In genomic region chr6:28987386-28987785, GRCm38 (mm10) we compare ENCODE assay signal across 24 mouse cellular contexts.
DNase-seq lines count a peak whose midpoint lies in the region; ATAC-seq lines count a peak whose summit lies in the region.
"Had no signal": no experiment of that assay in that cellular context is flagged by ENCODE, and none has a peak within 500 bp of the region (broad histone marks: within the 10 kb centered on the region; RNA-seq: fewer than 3 reads in every experiment).

No protein-coding gene starts in this region.

- H3K4me3 ChIP-seq in heart, embryonic 10.5 days, result no peak overlapping the region
- no peak overlapping the region for H3K4me3 ChIP-seq in heart, embryonic 12.5 days
- H3K4me3 ChIP-seq in midbrain, embryonic 13.5 days (replicated peaks), result no peak overlapping the region
- no peak overlapping the region for H3K4me3 ChIP-seq in midbrain, embryonic 14.5 days (replicated peaks; ENCODE audit: low read depth, low read length)
- H3K4me3 ChIP-seq: embryonic facial prominence, embryonic 10.5 days; embryonic facial prominence, embryonic 13.5 days; erythroblast, embryonic 14.5 days; gastrocnemius, adult 2 months; heart, embryonic 15.5 days; hindbrain, embryonic 10.5 days; hindbrain, embryonic 15.5 days had no signal

- no peak overlapping the region for H3K9ac ChIP-seq in heart, embryonic 12.5 days
- H3K9ac ChIP-seq in midbrain, embryonic 13.5 days (replicated peaks), result no peak overlapping the region
- no peak overlapping the region; the same call in 1 of the 2 replicates for H3K9ac ChIP-seq in midbrain, embryonic 14.5 days (replicated peaks; ENCODE audit: low read length)
- H3K9ac ChIP-seq: embryonic facial prominence, embryonic 13.5 days; forebrain, postnatal 0 days; heart, embryonic 15.5 days; hindbrain, embryonic 15.5 days had no signal

- no peaks in the 10 kb centered on the region for H3K36me3 ChIP-seq in heart, embryonic 10.5 days
- H3K36me3 ChIP-seq in heart, embryonic 12.5 days, result no peaks in the 10 kb centered on the region
- H3K36me3 ChIP-seq in midbrain, embryonic 13.5 days, result no peaks in the 10 kb centered on the region
- H3K36me3 ChIP-seq in midbrain, embryonic 14.5 days (ENCODE audit: control insufficient read depth, insufficient read depth, low read length), result no peaks in the 10 kb centered on the region
- H3K36me3 ChIP-seq: embryonic facial prominence, embryonic 10.5 days; embryonic facial prominence, embryonic 13.5 days; heart, embryonic 15.5 days; hindbrain, embryonic 10.5 days; hindbrain, embryonic 15.5 days had no signal

- H3K27me3 ChIP-seq in heart, embryonic 10.5 days (ENCODE audit: insufficient read depth, poor library complexity, severe bottlenecking), result peaks cover 50% of the 10 kb centered on the region
- peaks cover 22% of the 10 kb centered on the region for H3K27me3 ChIP-seq in heart, embryonic 12.5 days (replicated peaks)
- peaks cover 8% of the 10 kb centered on the region for H3K27me3 ChIP-seq in midbrain, embryonic 13.5 days
- H3K27me3 ChIP-seq in midbrain, embryonic 14.5 days (ENCODE audit: control insufficient read depth, insufficient read depth, low read length), result no peaks in the 10 kb centered on the region
- H3K27me3 ChIP-seq: hindbrain, embryonic 15.5 days had no signal

- H3K27ac ChIP-seq in heart, embryonic 10.5 days, result no peak overlapping the region
- H3K27ac ChIP-seq in heart, embryonic 12.5 days (ENCODE audit: poor library complexity, severe bottlenecking), result no peak overlapping the region
- H3K27ac ChIP-seq in midbrain, embryonic 13.5 days, result no peak overlapping the region
- H3K27ac ChIP-seq in midbrain, embryonic 14.5 days (replicated peaks; ENCODE audit: low read depth, low read length), result no peak overlapping the region
- H3K27ac ChIP-seq: embryonic facial prominence, embryonic 10.5 days; embryonic facial prominence, embryonic 13.5 days; gastrocnemius, adult 2 months; heart, embryonic 15.5 days; hindbrain, embryonic 10.5 days; hindbrain, embryonic 15.5 days had no signal

- peak; percentile 30 to 35 for DNase-seq in cerebellum, adult 18-20 months
- no peak for DNase-seq in cerebellum, adult 8-10 months
- peak; percentile 61 for DNase-seq in heart, embryonic 10.5 days (ENCODE audit: low spot score)
- DNase-seq in midbrain, embryonic 14.5 days, result no peak
- DNase-seq: cerebellum, adult 2 months; cerebellum, postnatal 10 days; cerebellum, postnatal 36 days; embryo, embryonic 11 days; forebrain, postnatal 0 days; gastrocnemius, adult 2 months; gastrocnemius, postnatal 14 days; heart, postnatal 36 days; kidney, adult 2 months had no signal

- no peak overlapping the region for H3K4me2 ChIP-seq in heart, embryonic 12.5 days
- H3K4me2 ChIP-seq in midbrain, embryonic 13.5 days (replicated peaks), result no peak overlapping the region
- H3K4me2 ChIP-seq in midbrain, embryonic 14.5 days (ENCODE audit: low read length), result no peak overlapping the region
- H3K4me2 ChIP-seq: embryonic facial prominence, embryonic 13.5 days; heart, embryonic 15.5 days; hindbrain, embryonic 15.5 days had no signal

- ATAC-seq in heart, embryonic 12.5 days (ENCODE audit: insufficient number of reproducible peaks, low FRiP score), result no peak
- ATAC-seq in midbrain, embryonic 13.5 days, result 0 out of 2 replicates have a peak, but pooled peaks have one; percentile 44
- no peak for ATAC-seq in midbrain, embryonic 14.5 days (ENCODE audit: low FRiP score, low TSS enrichment)
- ATAC-seq: CD4-positive, CD25-positive, alpha-beta regulatory T cell, adult 4 months; forebrain, embryonic 14.5 days; forebrain, postnatal 0 days; intestine, postnatal 0 days had no signal

- WGBS in heart, embryonic 10.5 days, result 61% methylated on average over 7 of the region's 7 CpGs
- 64% methylated on average over 7 of the region's 7 CpGs for WGBS in heart, embryonic 12.5 days
- 51% methylated on average over 7 of the region's 7 CpGs for whole genome bisulfite sequencing in midbrain, embryonic 13.5 days
- 53% methylated on average over 7 of the region's 7 CpGs for WGBS in midbrain, embryonic 14.5 days

- H3K9me3 ChIP-seq in heart, embryonic 10.5 days, result no peaks in the 10 kb centered on the region
- H3K9me3 ChIP-seq in heart, embryonic 12.5 days (replicated peaks), result 0 out of 2 replicates have a peak, but pooled peaks cover 4% of the 10 kb centered on the region
- peaks cover 2% of the 10 kb centered on the region; the same call in 1 of the 2 replicates for H3K9me3 ChIP-seq in midbrain, embryonic 13.5 days
- H3K9me3 ChIP-seq in midbrain, embryonic 14.5 days (ENCODE audit: control insufficient read depth, low read length), result no peaks in the 10 kb centered on the region
- H3K9me3 ChIP-seq: embryonic facial prominence, embryonic 10.5 days; embryonic facial prominence, embryonic 13.5 days; heart, embryonic 15.5 days; hindbrain, embryonic 10.5 days; hindbrain, embryonic 15.5 days had no signal

- H3K4me1 ChIP-seq in heart, embryonic 10.5 days, result peaks cover 4% of the 10 kb centered on the region; the same call in 1 of the 2 replicates
- peaks cover 4% of the 10 kb centered on the region; the same call in 1 of the 2 replicates for H3K4me1 ChIP-seq in heart, embryonic 12.5 days (replicated peaks)
- H3K4me1 ChIP-seq in midbrain, embryonic 13.5 days (replicated peaks), result 0 out of 2 replicates have a peak, but pooled peaks cover 3% of the 10 kb centered on the region
- H3K4me1 ChIP-seq in midbrain, embryonic 14.5 days (ENCODE audit: control insufficient read depth, insufficient read depth, low read length), result no peaks in the 10 kb centered on the region
- H3K4me1 ChIP-seq: hindbrain, embryonic 10.5 days had no signal

Comparison
In these comparisons a context has a peak if more than half of its experiments do, and no peak if none do; other contexts are left out.
1. DNase-seq: peak in cerebellum, adult 18-20 months (2 of 2) and heart, embryonic 10.5 days (single experiment); none in cerebellum, adult 8-10 months (single experiment) and midbrain, embryonic 14.5 days (single experiment).